Mouse (Mus musculus) cerebellum, adult 2 months (tissue): ENCODE data around the gene Cdk2ap1.

Source experiments
- CTCF ChIP-seq: fragments of 200-500 bp; IDR thresholded peaks from 2 replicates; pipeline ENCODE4 v1.5.1; 2011; ENCODE audit warnings: low read depth, mild to moderate bottlenecking, control low read depth, low read length, moderate library complexity, borderline replicate concordance; ENCODE audit not compliant: insufficient read depth
- POLR2A ChIP-seq: fragments of 200-500 bp; IDR thresholded peaks from 2 replicates; pipeline ENCODE4 v1.6.1; 2011; ENCODE audit warnings: low read length, control low read depth, borderline replicate concordance; ENCODE audit not compliant: insufficient read depth

GRCm38 (mm10) chr5:124354574-124355424 lies 8.1 kb downstream of the Cdk2ap1 start:
- no peak for TF ChIP-seq POLR2A
- no peak for TF ChIP-seq CTCF
